Mouse (Mus musculus) kidney, embryonic 16.5 days (tissue): ENCODE measurements around the gene Mia. TPM values are rescaled to one million over a fixed set of nuclear protein-coding genes. Genes with fewer than 3 reads are reported as not detected.

ENCODE experiments used
- ATAC-seq: fragments of 200-750 bp; cut with Nextera tagmentation; 2 replicates; pipeline ENCODE4 v1.8.0; 2017; ENCODE audit warnings: moderate TSS enrichment; ENCODE audit not compliant: low FRiP score, low TSS enrichment
- H3K27ac ChIP-seq: fragments of 300-500 bp; sonication (generic); 2 replicates; pipeline ENCODE4 v1.5.1; 2014; ENCODE audit warnings: low read length
- H3K27me3 ChIP-seq: fragments of 300-500 bp; sonication (generic); 2 replicates; pipeline ENCODE4 v1.6.1; 2014; ENCODE audit warnings: low read length, control low read depth, mixed read lengths; ENCODE audit not compliant: insufficient read depth
- H3K36me3 ChIP-seq: fragments of 300-500 bp; sonication (generic); 2 replicates; pipeline ENCODE4 v1.6.1; 2014; ENCODE audit warnings: low read length, control low read depth, mixed read lengths; ENCODE audit not compliant: insufficient read depth
- H3K4me1 ChIP-seq: fragments of 300-500 bp; sonication (generic); 2 replicates; pipeline ENCODE4 v1.6.1; 2014; ENCODE audit warnings: low read length, control low read depth, mixed read lengths; ENCODE audit not compliant: insufficient read depth
- H3K4me2 ChIP-seq: fragments of 300-500 bp; sonication (generic); replicated peaks from 2 replicates; pipeline ENCODE4 v1.6.1; 2014; ENCODE audit warnings: low read depth, low read length
- H3K4me3 ChIP-seq: fragments of 300-500 bp; sonication (generic); 2 replicates; pipeline ENCODE4 v1.5.1; 2014; ENCODE audit warnings: mild to moderate bottlenecking, low read length
- H3K9ac ChIP-seq: fragments of 300-500 bp; sonication (generic); replicated peaks from 2 replicates; pipeline ENCODE4 v1.6.1; 2014; ENCODE audit warnings: low read length
- H3K9me3 ChIP-seq: fragments of 300-500 bp; sonication (generic); 2 replicates; pipeline ENCODE4 v1.6.1; 2016; ENCODE audit warnings: low read length, control low read depth
- WGBS: fragments of 180-500 bp; shearing (Covaris S2); extraction: QIAGEN DNeasy Blood & Tissue Kit; methylation state at CpG from one replicate; pipeline ENCODE4 v1.1.7; 2014; 5-methylcytosine and 5-hydroxymethylcytosine counted together
- polyA plus RNA-seq: library from polyadenylated mRNA; unstranded; fragments of >200 nt; fragmentation: Nextera tagmentation; extraction: Ambion mirVana; gene quantifications from 2 replicates; pipeline ENCODE4 v1.2.1, GENCODE M21; 2015

Mia gene
- polyA plus RNA-seq, 1 experiment from 2014 or later, result 22.3 TPM

GRCm38 (mm10) chr7:27218586-27218985 is 37.6 kb upstream of the Mia start:
- H3K27me3 ChIP-seq, result no peaks in the 10 kb centered on the region
- no peaks in the 10 kb centered on the region for H3K9me3 ChIP-seq
- no peak overlapping the region for H3K9ac ChIP-seq
- 63% methylated on average over 7 of the region's 7 CpGs for WGBS
- H3K27ac ChIP-seq, result no peak overlapping the region
- no peak overlapping the region for H3K4me3 ChIP-seq
- peaks cover 33% of the 10 kb centered on the region for H3K36me3 ChIP-seq
- H3K4me2 ChIP-seq, result no peak overlapping the region
- no peak for ATAC-seq
- peaks cover 2% of the 10 kb centered on the region; the same call in 1 of the 2 replicates for H3K4me1 ChIP-seq

- H3K4me3 ChIP-seq, result no peak overlapping the region
- no peak for ATAC-seq
- no peaks in the 10 kb centered on the region for H3K27me3 ChIP-seq
- H3K36me3 ChIP-seq, result peaks cover 66% of the 10 kb centered on the region
- H3K27ac ChIP-seq, result no peak overlapping the region
- H3K9me3 ChIP-seq, result no peaks in the 10 kb centered on the region
- no peaks in the 10 kb centered on the region for H3K4me1 ChIP-seq
- H3K4me2 ChIP-seq, result no peak overlapping the region
- no peak overlapping the region for H3K9ac ChIP-seq
- WGBS, result 84% methylated on average over 2 of the region's 2 CpGs
These were observed 31.7 kb upstream of the Mia start for GRCm38 (mm10) chr7:27212626-27213025.

GRCm38 (mm10) chr7:27203730-27204449 is 22.9 kb upstream of the Mia start:
- Histone ChIP-seq H3K27ac (no peak overlapping the region), H3K4me3 (no peak overlapping the region), H3K9ac (no peak overlapping the region), H3K4me1 (no peaks in the 10 kb centered on the region), H3K27me3 (no peaks in the 10 kb centered on the region), H3K36me3 (peaks cover 43% of the 10 kb centered on the region), H3K4me2 (no peak overlapping the region), H3K9me3 (no peaks in the 10 kb centered on the region)
- no peak for ATAC-seq
- 93% methylated on average over 8 of the region's 8 CpGs for WGBS

- no peak for ATAC-seq
- Histone ChIP-seq H3K27me3 (no peaks in the 10 kb centered on the region), H3K4me2 (no peak overlapping the region), H3K9me3 (no peaks in the 10 kb centered on the region), H3K27ac (no peak overlapping the region), H3K4me1 (peaks cover 13% of the 10 kb centered on the region), H3K9ac (no peak overlapping the region), H3K4me3 (no peak overlapping the region), H3K36me3 (peaks cover 30% of the 10 kb centered on the region)
- WGBS, result 96% methylated on average over 8 of the region's 8 CpGs
These were observed 17.8 kb upstream of the Mia start for GRCm38 (mm10) chr7:27198779-27199178.

- Histone ChIP-seq H3K27me3 (no peaks in the 10 kb centered on the region), H3K9me3 (no peaks in the 10 kb centered on the region), H3K27ac (no peak overlapping the region), H3K4me2 (no peak overlapping the region), H3K36me3 (peaks cover 27% of the 10 kb centered on the region), H3K4me3 (no peak overlapping the region), H3K9ac (no peak overlapping the region), H3K4me1 (peaks cover 17% of the 10 kb centered on the region)
- ATAC-seq, result no peak
These were observed 17.4 kb upstream of the Mia start for GRCm38 (mm10) chr7:27198355-27198754.

- H3K27ac ChIP-seq, result no peak overlapping the region
- H3K4me2 ChIP-seq, result no peak overlapping the region
- no peaks in the 10 kb centered on the region for H3K9me3 ChIP-seq
- 92% methylated on average over 8 of the region's 8 CpGs for WGBS
- H3K4me3 ChIP-seq, result no peak overlapping the region
- H3K36me3 ChIP-seq, result peaks cover 29% of the 10 kb centered on the region
- H3K27me3 ChIP-seq, result no peaks in the 10 kb centered on the region
- H3K9ac ChIP-seq, result no peak overlapping the region
- ATAC-seq, result no peak
- H3K4me1 ChIP-seq, result peaks cover 17% of the 10 kb centered on the region
These were observed 16.7 kb upstream of the Mia start for GRCm38 (mm10) chr7:27197634-27198033.

- Histone ChIP-seq H3K9me3 (no peaks in the 10 kb centered on the region), H3K4me3 (no peak overlapping the region), H3K4me2 (peak overlapping the region; percentile 98), H3K9ac (no peak overlapping the region), H3K36me3 (peaks cover 30% of the 10 kb centered on the region), H3K27me3 (no peaks in the 10 kb centered on the region), H3K4me1 (peaks cover 17% of the 10 kb centered on the region), H3K27ac (no peak overlapping the region)
- ATAC-seq, result no peak
- WGBS, result 88% methylated on average over 2 of the region's 3 CpGs
These were observed 16.2 kb upstream of the Mia start for GRCm38 (mm10) chr7:27197136-27197535.

GRCm38 (mm10) chr7:27195681-27196611 is 15.0 kb upstream of the Mia start, which contains the start of the genes BC024978 and Snrpa:
BC024978 (plus strand) TSS chr7:27195781.
Snrpa (minus strand) TSS chr7:27196271.
- H3K4me2 ChIP-seq, result peak within 1 kb of the TSS; percentile 98
- H3K9me3 ChIP-seq, result no peaks in the 10 kb centered on the region
- H3K27me3 ChIP-seq, result no peaks in the 10 kb centered on the region
- WGBS, result under 1% methylated on average over 64 of the region's 64 CpGs
- peaks cover 17% of the 10 kb centered on the region for H3K4me1 ChIP-seq
- peak within 1 kb of the TSS; percentile 98 for H3K4me3 ChIP-seq
- peak within 1 kb of the TSS; percentile 100 for H3K27ac ChIP-seq
- peaks cover 39% of the 10 kb centered on the region for H3K36me3 ChIP-seq
- peak; percentile 99 for ATAC-seq
- H3K9ac ChIP-seq, result peak within 1 kb of the TSS; percentile 98

GRCm38 (mm10) chr7:27193731-27194130 is 12.8 kb upstream of the Mia start:
- no peak overlapping the region for H3K27ac ChIP-seq
- H3K4me1 ChIP-seq, result peaks cover 17% of the 10 kb centered on the region
- 0 out of 2 replicates have a peak overlapping the region, but pooled peaks have one; percentile 39 for H3K9ac ChIP-seq
- H3K9me3 ChIP-seq, result 0 out of 2 replicates have a peak, but pooled peaks cover 3% of the 10 kb centered on the region
- ATAC-seq, result no peak
- H3K4me2 ChIP-seq, result peak overlapping the region; percentile 20
- peaks cover 55% of the 10 kb centered on the region for H3K36me3 ChIP-seq
- no peaks in the 10 kb centered on the region for H3K27me3 ChIP-seq
- WGBS, result 69% methylated on average over 4 of the region's 4 CpGs
- no peak overlapping the region for H3K4me3 ChIP-seq
